Mouse (Mus musculus): ENCODE measurements around the gene Polr3b. TPM values are rescaled to one million over a fixed set of nuclear protein-coding genes. Genes with fewer than 3 reads are reported as not detected.

Gene Polr3b
- total RNA-seq, 2 experiments from 2014 or later, result 15.0 to 15.8 TPM

DNA sequence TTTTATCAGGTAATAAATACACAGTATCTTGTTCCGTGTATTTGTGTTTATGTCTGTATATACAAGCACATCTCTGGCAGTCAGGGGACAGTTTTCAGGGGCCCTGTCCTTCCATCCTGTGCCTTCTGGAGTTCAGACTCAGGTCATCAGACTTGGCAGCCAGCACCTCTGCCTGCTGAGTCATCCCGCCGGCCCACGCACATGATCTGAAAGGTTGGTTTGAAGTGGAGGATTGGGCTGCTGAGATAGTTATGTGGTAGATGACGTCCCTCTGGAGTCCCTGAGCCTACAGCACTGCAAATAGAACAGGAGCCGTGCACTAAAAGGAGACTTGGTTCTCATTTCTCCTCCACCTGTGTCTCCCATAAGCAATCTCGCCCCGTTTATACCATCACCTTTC lies 79.0 kb downstream of the Polr3b start:
- DNase-seq (ENCODE audit: low spot score in 2 of 2), result no peak
- intact Hi-C loops (cut with DNase I), result no loop called here

DNA sequence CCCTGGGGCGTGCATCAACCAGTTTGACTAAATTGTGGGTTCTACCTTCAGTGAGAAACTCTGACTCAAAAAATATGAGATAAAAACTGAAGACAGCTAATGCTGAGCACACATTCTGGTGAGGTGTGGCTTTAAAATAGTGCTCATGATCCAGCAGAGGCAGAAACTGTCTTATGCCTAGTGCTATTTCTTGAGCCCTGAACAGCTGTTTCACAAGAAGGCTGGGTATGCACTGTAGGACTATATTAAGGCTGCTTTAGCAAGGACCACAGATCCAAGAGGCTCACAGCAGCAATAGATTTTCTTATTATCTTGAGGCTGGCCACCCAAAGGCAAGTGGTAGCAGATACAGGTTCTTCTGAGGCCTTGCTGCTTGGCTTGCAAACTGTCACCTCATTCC lies 80.0 kb downstream of the Polr3b start:
- no peak for DNase-seq (ENCODE audit: low spot score in 2 of 2)
- intact Hi-C loops (cut with DNase I), result no loop called here

DNA sequence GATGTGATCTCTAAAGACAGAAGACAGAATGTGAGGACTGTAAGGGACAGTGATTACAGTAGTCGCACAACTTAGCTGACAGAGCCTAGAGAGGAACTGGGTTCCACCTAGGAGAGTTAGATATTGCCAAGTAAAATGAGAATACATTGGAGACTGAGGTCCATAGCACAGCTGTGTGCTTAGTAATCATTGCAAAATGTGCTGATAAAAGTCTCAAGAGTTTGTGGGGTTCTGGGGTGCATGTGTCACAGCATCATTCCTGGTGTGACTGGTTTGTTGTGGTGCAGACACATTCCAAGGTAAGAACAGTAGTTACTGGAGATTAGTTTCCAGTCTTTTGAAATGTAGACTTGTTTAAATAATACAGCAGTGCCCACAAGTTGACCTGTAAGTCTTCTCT lies 82.5 kb downstream of the Polr3b start:
- DNase-seq (ENCODE audit: low spot score in 2 of 2), result no peak
- intact Hi-C loops (cut with DNase I), result no loop called here

DNA sequence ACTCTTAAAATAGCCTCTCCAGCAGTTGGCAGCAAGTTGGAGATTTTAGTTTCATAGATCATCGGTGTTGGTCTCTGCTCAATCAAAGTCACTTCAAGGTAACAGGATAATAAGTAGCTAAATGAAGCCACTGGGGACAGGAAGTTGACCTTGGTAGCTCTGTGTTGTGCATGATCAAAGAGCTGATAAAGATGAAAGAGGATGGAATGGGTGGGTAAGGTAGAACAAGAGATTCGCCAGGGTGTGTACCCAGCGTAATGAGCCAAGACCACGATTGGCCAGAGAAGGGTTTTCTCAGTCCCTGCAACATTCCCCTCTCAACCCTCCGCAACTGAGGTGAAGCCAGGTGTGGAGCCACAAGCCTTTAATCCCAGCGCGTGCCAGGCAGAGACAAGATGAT lies 83.1 kb downstream of the Polr3b start:
- no peak for DNase-seq (ENCODE audit: low spot score in 2 of 2)
- intact Hi-C loops (cut with DNase I), result no loop called here

DNA sequence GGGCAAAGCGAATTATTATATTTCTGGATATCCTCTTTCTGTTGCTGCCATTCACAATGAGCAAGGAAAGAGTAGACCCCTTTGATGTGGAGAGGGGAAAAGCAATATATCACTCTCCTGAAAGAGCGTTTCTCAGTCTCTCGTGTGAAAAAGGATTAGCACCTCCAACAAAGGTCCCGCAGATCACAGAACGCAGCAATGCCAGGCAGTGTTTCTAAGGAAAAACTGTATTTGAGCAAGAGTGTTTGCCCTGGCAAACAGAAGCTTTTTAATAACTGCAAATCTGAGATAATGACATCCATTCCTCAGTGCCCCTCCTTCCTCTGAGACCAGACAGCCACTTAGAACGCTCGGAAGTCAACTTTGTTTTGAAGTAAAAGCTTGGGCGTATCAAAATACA lies 84.5 kb downstream of the Polr3b start:
- no peak for DNase-seq (ENCODE audit: low spot score in 2 of 2)
- intact Hi-C loops (cut with DNase I), result no loop called here

DNA sequence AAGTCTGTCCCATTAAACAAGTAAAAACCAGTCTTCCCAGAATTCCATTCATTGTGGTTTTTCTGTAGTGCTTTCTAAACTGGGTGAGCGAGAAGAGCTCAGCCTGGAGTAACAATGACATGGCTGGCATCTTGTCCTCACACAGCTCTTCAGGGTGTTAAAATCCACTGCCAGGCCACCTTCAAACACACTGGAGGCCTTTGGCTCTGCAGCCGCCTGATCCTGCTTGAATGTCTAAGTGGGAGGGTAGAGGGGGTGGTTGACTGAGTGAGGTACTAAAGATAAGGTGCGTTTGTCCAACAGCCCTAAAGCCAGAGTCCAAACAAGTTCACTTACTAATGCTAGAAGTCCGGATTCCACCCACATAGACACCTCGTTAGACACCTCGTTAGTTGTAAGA lies 85.1 kb downstream of the Polr3b start:
- no peak for DNase-seq (ENCODE audit: low spot score in 2 of 2)
- intact Hi-C loops (cut with DNase I), result no loop called here

DNA sequence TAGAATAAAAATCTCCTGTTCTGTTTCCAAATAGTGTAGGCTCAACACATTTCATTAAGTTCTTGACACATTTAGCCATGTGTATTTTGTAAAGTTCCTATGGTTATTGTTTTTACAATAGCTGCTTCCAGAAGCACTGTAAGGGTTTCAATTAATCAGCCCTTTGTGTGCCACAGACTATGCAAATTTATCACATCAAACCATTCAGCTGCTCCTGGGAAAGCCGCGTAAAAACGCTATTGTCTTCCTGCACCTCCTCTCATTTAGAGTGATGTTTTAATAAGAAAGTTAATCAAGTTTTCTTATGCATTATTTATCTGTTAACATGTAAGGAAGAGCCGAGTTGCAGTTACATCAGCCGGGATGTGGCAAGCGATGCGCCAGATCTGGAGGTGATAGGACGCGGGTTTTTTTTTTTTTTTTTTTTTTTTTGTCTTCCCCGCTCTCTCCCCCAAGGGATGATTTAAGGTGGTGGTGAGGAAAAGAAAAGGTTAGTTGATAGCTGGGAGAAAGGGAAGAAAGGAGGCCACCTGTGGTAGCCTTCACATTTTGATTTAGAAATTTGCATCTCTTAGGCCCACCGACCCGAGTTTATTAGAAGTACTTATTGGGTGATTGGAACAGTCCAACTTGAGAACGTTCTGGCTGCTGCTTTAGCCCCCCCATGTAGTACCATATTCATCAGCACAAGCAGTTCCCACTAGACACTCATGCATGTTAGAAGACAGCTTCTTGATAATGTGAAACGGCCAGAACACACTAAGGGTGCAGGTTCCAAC lies 85.8 kb downstream of the Polr3b start:
- DNase-seq (ENCODE audit: low spot score in 2 of 2), result no peak
- intact Hi-C loops (cut with DNase I), result no loop called here

DNA sequence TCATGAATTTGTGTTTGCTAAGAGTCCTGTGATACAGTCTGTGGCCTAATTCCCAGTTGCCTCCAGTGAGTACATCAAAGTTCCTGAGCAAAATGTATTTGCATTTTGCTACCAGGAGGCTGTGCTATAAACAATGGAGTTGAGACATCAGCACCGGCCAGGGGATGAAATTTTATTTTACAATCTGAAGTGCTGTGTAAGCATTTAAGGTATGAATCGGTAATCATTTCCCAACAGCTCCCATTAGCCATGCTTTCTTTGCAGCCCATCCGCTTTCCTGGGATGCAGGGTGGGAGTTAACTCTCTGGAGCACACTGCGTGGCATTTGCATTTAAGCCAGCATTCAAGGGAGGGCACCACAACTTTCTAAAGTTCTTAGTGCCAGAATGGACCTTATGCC lies 88.1 kb downstream of the Polr3b start:
- DNase-seq (ENCODE audit: low spot score in 2 of 2), result no peak
- intact Hi-C loops (cut with DNase I), result no loop called here

DNA sequence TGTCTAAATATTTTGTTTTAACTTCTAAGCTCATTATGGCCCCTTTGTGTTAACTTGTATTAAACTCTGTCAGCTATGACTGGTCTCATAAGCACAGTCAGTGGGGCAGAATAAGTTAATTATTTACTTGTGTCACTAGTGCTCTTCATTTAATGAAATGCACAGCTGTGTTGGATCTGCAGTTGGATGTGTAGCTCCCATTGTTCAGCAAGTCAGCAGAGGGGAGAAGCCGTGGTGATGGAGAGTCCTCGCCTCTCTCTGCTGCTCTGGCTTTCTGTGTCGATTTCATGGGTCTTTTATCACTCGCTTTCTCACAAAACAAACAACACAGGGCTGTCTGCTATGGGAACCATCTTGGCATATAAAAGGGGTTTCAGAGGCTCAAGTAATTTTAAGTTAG lies 88.7 kb downstream of the Polr3b start:
- intact Hi-C loops (cut with DNase I), result no loop called here
- DNase-seq (ENCODE audit: low spot score in 2 of 2), result no peak

DNA sequence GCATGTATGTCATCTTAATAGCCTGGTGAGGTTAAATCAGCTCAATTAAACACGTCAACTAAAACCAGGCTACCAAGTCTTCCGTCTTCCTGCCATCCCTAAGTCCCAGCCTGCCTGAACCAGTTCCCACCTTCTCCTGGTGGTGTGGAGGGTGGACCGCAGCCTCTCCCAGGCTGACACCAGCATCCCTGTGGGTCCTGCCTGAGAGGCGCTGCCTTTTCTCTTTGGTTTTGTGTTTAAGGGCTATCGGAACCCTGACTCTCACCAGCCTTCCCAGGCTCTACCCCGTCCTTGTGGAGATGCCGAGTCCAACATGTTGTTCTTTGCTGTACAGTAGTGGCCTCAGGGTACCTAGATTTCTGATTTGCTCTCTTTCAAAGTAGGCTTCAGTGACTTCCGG lies 89.4 kb downstream of the Polr3b start:
- DNase-seq (ENCODE audit: low spot score in 2 of 2), result no peak
- intact Hi-C loops (cut with DNase I), result no loop called here

DNA sequence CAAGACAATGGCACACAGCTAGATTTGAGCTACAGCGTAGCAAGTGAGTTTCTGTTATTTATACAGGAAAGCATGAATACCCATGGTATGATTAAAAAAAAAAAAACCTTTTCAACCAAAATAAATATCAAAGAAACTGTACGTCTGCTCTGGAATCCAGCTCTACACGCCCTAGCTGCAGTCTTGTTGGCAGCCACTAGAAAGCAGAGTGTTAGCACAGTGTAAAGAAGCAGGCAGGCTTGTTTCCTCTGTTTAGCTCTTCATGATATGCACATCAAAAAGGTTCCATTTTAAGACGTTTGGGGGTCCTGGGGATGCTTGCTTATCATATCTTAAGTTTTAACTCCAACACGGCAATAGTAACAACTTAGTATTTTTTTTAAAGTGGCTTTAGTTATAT lies 89.8 kb downstream of the Polr3b start:
- intact Hi-C loops (cut with DNase I), result no loop called here
- peak in 1 of 2 experiments; percentile 27 for DNase-seq (ENCODE audit: low spot score in 2 of 2)

DNA sequence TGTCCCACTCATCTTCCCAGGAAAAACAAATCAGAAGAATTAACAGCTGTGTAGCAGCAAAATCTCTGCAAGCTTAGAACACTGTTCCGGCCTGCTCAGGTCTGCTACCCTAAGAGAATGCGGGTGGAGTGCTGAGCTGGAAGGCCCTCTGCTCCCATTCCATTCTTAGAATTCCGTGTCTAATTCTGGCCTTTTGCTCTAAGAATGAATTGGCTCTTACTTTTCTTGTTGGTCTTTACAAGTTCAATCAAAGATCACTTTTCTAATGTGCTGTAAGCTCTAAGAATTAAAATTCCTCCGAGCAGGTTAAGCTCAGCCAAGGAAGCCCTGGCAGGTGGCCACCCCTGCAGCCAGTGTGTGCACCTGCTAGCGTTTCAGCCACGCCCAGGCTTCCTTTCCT lies 90.4 kb downstream of the Polr3b start:
- intact Hi-C loops (cut with DNase I), result no loop called here
- DNase-seq (ENCODE audit: low spot score in 2 of 2), result no peak

DNA sequence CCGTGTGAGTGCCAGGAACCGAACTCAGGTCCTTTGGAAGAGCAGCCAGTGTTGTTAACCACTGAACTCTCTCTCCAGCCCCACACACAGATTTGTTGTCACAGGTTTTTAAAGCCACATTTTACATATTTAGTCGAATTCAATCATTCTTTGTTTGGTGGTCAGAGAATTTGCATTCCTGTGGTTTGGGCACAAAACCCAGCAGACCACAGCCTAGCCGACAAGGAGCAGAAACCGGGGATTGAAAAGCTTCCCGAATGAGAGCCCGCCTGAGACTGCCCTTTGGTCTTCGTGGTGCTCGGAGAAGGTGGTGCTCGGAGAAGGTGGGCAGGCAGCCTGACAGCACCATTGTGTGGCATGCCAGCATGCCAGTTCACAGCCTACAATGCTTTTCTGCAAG lies 91.0 kb downstream of the Polr3b start:
- no peak for DNase-seq (ENCODE audit: low spot score in 2 of 2)
- intact Hi-C loops (cut with DNase I), result no loop called here

DNA sequence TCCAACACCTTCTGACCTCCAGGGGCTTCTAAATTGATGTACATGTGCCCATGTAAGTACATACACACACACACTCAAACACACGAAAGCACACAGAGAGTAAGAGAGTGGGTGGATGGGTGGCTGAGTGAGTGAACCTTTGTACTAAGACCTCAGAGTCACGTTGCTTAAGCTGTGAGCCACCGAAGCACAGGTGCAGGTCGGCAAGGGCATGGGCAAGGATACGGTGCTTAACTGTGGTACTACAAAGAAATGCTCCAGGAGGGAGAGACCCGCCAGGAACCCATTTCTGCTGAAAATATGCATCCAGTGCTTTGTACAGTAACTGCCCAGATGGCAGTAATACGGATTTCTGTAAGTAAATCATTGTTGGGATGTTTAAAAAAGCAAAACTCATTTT lies 93.5 kb downstream of the Polr3b start:
- intact Hi-C loops (cut with DNase I), result no loop called here
- DNase-seq (ENCODE audit: low spot score in 2 of 2), result no peak

DNA sequence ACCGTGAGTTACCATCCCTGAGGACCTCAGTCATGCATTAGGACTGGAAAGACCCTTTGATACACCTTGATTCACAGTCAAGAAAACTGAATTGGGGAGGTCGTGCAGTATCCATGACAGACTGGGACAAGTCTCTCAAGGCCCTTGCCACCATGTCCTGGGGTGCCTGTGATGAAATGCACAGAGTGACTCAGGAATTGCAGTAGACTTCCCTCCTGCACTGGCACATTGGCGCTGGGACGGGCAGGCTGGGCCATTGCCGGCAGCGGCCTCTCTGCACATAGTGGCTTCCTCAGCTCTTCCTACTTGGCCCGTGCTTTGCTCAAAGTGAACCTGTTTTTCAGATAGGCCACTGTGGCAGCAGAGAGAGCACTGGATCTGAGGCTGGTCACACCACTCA lies 94.5 kb downstream of the Polr3b start:
- DNase-seq (ENCODE audit: low spot score in 2 of 2), result no peak
- intact Hi-C loops (cut with DNase I), result no loop called here

DNA sequence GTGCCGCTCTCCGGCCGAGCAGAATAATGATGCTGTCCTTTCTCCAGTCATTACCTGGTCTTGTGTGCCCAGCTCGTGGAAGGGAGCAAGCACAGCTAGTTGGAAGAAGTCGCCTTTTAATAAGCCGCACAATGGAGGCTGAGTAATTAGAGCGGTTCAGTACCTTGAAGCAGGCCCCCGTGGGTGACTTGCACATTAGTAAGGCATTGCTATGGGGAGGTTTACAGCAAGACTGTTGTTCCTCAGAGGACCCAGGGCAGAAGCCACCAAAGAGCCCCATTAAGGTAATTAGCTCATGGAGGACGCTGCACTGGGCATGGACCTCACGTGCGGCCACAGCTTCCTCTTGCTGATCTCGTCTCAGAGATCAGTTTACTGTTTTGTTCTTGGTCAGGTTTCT lies 100.6 kb downstream of the Polr3b start:
- DNase-seq (ENCODE audit: low spot score in 2 of 2), result no peak
- intact Hi-C loops (cut with DNase I), result no loop called here

DNA sequence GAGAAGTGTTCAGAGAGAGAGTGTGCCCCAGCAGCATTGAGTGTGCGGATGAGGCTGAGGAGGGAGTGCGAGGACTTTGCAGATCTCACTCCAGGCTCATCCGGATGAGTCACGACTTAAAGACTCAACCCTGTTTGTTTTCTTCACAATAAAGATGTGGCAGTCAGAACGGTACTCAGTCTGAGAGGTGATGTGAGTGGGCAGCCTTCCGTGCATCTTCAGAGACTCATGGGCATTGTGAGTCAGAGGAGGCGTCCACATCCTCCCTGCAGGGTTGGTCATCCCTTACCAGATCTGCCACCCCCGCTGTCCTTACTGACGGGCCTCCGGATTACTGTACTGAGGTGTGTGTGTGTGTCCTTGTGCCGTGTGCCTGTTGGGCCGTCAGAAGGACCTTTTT lies 104.9 kb downstream of the Polr3b start:
- intact Hi-C loops (cut with DNase I), result no loop called here
- no peak for DNase-seq (ENCODE audit: low spot score in 2 of 2)

DNA sequence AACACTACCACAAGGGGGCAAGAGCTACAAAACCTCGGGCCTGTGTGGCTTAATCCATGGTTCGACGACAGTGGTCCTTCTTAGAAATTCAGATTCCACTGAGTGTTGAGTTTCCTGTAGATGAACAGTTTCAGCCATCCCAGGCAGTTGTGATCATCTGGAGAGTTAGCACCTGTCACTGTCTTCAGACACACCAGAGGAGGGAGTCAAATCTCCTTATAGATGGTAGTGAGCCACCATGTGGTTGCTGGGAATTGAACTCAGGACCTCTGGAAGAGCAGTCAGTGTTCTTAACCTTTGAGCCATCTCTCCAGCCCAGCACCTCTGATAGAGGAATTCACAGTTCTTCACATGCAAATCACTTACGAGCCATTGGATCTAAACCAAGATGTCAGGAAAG lies 105.7 kb downstream of the Polr3b start:
- intact Hi-C loops (cut with DNase I), result no loop called here

DNA sequence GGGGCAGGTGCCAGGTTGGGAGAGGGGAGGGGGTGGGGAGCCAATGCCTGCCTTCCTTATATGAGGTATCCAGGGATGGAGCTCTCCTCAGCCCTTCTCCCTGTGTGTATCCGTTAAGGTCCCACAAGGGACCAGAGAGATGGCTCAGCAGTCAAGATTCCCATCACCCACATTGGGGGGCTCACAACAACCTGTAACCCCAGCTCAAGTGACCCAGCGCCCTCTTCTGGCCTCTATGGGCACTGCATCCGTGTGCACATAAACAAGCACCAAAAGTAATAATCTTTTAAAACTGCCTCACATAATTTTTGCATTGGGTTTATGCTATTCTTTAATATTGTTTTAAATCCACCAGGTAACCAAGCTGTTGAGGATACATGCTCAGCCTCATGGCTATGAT lies 108.0 kb downstream of the Polr3b start:
- no peak for DNase-seq (ENCODE audit: low spot score in 2 of 2)
- intact Hi-C loops (cut with DNase I), result no loop called here

More for the DNA sequence above, 105.7 kb downstream of the Polr3b start:
- DNase-seq (ENCODE audit: low spot score in 2 of 2), result no peak

DNA sequence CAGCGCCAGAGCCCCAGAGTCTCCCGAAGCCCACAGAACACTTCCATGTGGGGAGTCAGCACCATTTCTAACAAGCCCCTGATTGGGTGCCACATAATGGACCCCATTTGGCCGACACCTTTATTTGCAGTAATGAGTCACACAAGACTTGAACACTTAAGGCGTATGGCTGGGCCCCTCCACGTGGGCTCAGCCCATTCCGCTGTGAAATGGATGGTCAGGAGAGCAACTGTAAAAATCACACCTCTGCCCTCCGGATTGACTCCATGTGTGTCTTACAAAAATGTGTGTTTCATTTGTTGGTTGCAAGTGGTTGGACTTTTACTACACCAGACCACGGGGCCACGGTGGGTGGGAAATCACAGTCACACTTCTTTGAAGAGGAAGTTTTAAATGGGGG lies 108.9 kb downstream of the Polr3b start:
- DNase-seq (ENCODE audit: low spot score in 2 of 2), result no peak
- intact Hi-C loops (cut with DNase I), result no loop called here

DNA sequence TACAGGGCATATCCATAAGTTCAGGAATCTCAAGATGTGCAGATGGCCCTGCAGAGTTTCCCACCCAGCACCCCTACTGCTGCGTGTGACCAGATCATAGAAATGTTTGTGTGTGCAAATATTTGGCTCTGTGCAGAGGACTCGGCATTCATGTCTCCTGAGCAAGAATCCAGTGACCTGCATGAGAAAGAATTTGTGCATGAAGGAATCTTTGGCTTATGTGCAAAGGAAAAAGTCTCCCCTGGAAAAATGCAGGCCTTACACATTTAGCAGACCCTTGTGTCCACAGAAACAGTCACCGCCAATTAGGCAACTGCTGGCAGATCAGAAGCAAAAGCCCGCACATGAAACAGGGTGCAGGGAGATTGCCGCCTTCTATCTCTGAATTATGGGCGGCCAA lies 111.4 kb downstream of the Polr3b start:
- DNase-seq (ENCODE audit: low spot score in 2 of 2), result no peak

More for the DNA sequence above, 111.4 kb downstream of the Polr3b start:
- intact Hi-C loops (cut with DNase I), result no loop called here
